Mouse (Mus musculus): Measurements from ENCODE around the gene Gm42906. TPM values are rescaled to one million over a fixed set of nuclear protein-coding genes. Genes with fewer than 3 reads are reported as not detected.

The Gm42906 gene
- polyA plus RNA-seq, 1 experiment = 1.2 TPM

DNA sequence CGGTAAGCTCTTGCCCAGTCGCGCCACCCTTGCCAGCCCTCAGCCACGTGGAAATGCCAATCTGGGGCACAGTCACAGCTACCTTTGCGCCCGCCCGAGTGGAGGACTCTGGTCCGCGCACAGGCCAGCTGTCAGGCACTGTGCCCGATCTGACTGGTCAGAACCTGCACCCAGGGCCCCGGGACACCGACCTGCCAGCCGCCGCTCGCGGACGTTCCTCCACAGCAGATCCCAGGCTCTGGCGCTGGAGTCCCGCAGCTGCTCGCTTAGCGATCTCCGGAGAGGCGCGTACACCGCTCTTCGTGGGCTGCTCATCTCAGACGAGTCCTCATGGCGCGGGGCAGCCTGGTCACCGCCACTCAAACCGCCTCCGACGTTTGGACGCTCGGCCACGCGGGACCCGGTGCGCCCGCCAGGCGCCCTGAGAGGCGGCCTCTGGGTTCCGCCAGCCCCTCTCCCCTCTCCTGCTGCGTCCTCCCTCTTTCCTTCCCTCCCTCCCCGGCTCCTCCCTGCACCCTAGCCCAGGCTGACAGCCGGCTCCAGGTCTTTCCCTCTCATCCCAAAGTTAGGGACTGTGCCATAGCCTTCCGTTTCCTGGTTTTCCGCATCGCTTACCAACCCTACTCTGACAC, 194.4 kb downstream of the Gm42906 start, which contains the start of gene Stard13:
TSS of gene Stard13 (minus strand) at position 437 of the 632 bp plus-strand sequence.
- DNase-seq (ENCODE audit: low spot score) = peak; percentile 30

DNA sequence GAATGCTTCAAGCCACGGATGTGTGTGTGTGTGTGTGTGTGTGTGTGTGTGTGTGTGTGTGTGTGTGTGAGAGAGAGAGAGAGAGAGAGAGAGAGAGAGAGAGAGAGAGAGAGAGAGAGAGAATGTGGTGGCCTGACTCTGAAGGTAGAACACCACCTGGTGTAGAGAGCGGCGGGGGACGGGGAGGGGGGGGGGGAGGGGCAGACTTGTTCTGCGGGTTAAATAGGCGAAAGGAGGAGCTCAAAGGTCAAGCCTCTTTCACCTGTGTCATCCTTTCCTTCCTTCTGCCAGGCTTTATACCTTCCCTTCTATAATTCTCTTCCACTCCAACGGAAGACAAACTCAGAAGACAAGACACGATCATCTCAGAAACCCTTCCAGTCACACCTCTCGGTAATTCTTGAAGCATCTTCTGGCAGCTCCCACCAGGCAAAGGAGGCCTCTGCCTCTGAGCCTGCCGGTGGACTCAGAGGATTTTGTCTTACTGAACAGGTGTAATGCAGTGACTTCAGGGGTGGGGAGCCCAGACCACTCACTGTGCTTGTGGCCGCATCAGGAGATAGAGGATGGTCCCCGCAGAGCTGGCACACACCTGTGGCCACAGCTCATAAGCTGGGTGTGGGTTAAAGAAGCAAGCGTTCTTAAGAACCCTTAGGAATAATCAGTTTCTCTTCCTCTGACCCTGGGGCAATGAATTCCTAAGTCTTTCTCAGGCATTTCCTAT, 195.2 kb downstream of the Gm42906 start:
- DNase-seq (ENCODE audit: low spot score) = no peak

DNA sequence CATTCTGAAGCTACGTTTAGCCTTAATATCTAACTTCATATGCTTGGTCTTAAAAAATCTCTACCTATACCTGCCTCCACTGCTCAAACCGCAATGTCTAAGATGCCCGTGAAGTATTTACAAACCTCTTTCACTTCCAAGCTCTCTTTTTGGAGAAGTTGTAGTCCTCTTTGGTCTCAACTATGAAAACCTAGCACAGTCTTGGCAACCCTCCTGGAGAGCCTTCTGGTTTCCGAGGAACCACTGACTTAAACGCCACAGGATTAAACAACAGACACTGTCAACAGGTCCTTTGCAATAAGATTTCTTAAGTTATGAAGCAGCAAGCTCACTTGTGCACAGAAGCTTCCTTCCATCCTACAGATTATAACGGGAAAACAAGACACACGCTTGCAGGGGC, 196.1 kb downstream of the Gm42906 start:
- no peak for DNase-seq (ENCODE audit: low spot score)

GRCm38 (mm10) chr5:151231411-151231810, 196.6 kb downstream of the Gm42906 start:
- no peak for DNase-seq (ENCODE audit: low spot score)

DNA sequence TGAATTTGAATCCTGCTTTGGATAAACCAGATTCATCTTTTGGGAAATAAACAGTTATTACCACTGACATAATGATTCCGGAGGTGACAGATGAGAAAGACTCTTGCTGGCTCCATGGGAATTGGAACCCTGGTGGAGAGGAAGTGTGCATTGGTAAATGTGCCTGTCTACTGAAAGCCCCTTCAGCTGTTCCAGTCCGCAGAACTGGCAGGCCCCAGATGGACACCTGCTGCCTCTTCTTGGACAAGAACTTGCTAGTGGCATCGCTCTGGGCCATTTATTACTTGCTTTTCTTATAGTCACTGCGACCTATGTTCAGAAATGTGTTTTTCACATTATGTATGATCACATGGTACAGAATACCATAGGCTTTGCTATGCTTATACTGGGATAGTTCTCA, 197.5 kb downstream of the Gm42906 start:
- no peak for DNase-seq (ENCODE audit: low spot score)

- DNase-seq (ENCODE audit: low spot score) = no peak
Observed at GRCm38 (mm10) chr5:151228367-151229005, 199.5 kb downstream of the Gm42906 start.

DNA sequence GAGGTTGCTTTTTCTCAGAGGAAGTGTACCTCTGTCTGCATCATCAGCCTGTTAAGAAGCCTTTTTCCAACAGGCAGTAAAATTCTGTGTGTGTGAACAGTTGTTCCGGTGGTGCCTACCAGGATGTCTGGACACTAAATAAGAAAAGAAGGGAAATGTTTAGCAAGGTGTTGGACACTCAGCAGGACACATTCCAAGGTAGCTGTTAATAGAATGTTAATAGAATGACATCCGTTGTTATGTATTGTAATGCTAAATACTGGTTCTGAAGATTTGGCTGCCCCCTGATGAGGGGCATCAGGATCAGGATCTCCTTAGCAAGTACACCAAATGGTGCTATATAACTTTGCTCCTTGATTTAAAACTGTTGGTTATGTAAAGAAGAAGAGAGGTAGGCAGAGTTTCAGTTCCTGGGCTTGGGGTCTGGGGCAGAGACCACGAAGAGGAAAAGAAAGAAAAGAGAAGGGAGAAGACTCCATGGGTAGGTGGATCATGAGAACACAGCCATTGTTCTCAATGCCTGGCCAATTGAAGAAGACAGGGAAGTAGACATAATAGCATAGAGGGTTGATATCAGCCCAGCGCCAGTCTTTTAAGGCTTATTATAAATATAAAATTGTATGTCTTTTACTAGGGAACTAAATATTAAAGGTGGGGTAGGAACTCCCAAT, 204.1 kb downstream of the Gm42906 start:
- DNase-seq (ENCODE audit: low spot score) = no peak

DNA sequence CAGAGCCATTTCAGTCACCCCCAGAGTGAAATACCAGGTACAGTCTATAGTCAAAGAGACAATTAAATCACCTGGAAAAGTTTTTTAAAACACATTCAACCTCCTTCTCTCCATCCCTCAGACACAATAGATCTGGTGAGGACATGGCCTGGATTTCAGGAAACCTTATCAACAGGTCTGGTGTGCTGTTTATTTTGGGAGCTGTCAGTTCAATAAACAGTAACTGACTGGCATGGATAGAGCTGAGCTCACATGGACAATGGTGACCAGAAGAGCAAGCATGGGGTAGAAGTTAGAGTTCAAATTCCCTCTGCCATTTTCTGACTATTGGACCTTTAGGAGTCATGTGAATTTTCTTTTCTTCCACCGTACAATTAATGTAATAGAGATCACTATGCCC, 205.2 kb downstream of the Gm42906 start:
- no peak for DNase-seq (ENCODE audit: low spot score)

DNA sequence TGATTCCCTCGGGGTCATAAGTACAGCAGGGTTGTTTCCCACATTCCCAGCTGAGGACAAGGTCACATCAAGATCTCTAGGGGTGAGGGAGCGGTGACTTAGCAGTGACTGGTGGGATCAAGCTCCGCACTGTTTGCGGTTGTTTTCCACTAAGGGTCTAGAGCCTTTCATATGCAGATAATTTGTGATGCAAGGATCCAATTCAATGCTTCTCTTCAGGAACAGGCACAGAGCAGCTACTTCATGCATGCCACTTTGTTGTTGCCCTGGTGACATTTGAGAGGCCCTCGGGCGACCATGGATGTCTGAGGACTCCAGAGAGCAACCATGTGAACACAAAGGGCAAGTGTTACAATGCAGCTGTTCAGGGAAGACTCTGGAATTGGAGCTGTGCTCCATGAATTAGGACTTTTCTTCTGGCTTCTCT, 209.3 kb downstream of the Gm42906 start:
- no peak for DNase-seq (ENCODE audit: low spot score)

DNA sequence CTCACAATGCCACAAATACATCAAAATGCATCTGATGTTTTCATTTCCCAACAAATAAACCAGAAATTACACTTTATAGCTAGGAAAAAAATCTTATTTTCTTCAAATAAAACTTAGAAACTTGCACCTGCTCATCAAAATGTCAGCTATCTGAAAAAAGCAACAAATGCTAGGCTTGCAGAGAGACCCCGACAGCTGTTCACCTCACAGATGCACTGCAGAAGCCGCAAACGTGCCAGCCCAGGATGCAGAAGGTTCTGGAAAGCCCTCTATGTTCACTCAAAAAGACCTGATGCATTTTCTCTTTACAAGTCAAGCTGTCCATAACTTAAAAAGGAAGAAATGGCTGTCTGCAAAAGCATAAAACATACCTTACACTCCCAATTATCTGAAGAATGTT, 214.9 kb downstream of the Gm42906 start:
- DNase-seq (ENCODE audit: low spot score) = no peak

GRCm38 (mm10) chr5:151210869-151211268, 217.1 kb downstream of the Gm42906 start:
- DNase-seq (ENCODE audit: low spot score) = no peak

- DNase-seq (ENCODE audit: low spot score) = no peak
Observed at GRCm38 (mm10) chr5:151210060-151210459, 217.9 kb downstream of the Gm42906 start.

- no peak for DNase-seq (ENCODE audit: low spot score)
Observed at GRCm38 (mm10) chr5:151205017-151205416, 222.9 kb downstream of the Gm42906 start.

DNA sequence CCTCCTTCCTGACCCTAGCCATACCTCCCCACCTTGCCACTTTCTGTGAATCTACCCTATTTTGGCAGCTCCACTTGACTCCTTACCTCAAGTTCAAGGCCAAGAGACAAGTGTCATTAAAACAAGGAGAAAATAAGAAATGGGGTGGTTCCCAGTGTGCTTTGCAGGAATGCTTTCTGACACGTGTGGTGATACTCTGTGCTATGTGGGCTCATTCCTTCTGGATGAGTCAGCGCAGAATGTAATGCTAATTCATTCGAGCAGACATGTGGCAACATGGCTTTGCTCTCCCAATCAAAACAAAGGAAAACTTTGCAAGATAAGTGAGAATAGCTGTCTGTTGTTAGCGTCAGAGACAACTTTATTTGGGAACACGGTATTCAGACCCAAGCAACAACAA, 225.0 kb downstream of the Gm42906 start:
- DNase-seq (ENCODE audit: low spot score) = no peak

DNA sequence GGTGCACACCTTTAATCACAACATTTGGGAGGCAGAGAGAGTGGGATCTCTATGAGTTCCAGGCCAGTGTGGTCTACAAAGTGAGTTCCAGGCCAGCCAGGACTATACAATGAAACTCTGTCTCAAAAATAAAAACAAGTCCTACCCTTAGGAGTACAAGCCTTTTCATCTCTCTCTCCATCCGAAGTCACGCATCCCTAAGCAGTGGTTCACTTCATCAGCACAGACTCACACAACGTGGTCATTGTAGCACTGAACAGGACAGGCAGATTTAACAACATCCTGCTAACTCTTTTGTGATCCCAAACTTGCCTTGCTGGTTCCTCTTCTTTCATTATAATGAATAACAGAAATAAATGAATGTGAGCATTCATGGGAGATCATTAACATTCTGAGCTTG, 226.7 kb downstream of the Gm42906 start:
- no peak for DNase-seq (ENCODE audit: low spot score)

DNA sequence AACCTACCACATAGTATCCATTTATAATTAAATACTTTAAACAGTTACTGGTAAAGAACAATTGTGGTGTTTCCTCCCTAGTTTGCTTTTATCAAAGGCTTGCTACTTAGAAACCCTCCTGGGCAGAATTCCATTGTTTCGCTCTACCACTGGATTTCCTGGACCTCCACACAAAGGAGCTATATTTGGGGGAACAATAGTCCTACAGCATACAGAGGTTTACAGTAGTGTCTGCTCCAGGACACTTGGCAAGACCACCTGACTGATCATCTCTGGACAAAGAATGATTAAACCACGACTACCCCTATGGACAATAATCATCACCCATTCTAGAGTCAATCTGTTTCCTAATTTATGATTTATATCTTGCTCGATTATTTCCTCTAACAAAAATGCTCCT, 228.7 kb downstream of the Gm42906 start:
- no peak for DNase-seq (ENCODE audit: low spot score)

DNA sequence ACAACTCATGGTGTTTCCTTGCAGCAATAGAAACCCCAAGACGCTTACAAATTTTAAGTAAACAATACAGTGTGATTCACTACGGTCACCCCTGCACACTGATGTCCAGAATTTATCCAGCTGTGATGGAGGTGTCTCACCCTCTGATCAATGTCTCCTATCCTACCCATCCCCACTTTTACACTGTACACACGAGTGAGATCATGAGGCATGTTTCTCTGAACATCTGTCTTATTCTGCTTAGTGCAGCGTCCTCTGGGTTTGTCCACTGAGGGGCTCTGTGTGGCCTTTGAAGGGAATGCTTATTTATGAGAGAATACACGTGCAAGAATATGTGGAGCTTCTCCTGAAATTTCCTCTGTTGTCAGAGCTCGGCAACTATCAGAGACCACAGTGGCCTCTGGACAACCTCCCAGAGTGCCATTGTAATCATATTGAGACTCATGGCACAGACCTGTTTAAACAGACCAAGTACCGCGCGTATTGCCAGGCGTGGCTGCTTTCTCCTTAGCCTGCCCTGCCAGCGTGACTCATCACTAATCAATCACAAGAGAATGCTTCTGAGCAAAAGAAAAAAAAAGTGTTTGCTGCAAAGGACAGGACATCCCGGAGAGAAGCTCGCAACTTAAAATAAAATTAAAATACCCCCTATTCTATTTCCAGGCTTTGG, 231.2 kb downstream of the Gm42906 start:
- DNase-seq (ENCODE audit: low spot score) = no peak

DNA sequence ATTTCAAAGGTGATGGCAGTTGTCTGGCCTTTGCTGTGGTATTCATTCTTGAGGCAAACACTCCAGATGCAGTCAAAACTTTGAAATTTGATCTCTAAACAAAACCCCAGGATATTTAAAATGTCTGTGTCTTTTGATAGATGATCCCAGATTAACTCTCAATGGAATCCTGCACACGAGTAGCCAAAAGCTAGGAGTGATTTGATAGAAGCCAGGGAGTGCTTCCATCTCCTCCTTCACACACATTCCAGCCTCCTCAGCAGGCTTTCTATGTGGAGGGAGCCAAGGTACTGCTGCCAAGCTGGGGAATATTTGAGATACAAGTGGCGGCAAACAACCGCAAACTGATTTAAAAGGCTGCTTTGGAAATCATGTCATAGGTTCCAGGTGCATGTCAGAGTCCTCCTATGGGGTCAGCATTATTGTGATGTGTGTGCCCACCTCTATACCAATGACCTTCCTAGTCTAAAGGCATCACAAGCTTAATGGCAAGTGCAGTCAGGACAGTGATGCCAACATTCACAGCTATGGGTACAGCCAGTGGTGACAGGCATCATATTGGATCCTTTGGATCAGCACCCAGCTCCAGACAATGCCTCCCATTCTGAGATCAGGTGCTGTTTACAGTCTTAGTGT, 234.0 kb downstream of the Gm42906 start:
- DNase-seq (ENCODE audit: low spot score) = no peak

DNA sequence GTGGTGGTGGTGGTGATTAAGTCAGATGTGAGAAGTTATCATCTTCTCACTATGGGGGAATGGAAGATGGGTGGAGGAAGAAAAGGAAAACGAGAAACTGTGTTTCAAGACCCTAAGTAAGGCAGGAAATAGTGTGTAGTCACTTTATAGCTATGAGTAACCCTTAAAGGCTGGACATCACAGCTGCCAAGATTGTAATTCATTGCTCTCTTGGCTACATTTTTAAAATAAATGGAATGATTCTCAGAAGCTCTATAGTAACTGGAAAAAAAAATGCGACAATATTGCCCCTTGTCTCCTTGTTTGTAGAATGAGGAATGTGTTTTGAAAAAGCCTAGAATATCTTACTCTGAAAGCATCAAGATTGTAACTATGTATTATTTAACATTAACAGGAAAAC, 235.7 kb downstream of the Gm42906 start:
- DNase-seq (ENCODE audit: low spot score) = no peak

GRCm38 (mm10) chr5:151190764-151191163, 237.2 kb downstream of the Gm42906 start:
- DNase-seq (ENCODE audit: low spot score) = no peak

GRCm38 (mm10) chr5:151189789-151190378, 238.1 kb downstream of the Gm42906 start:
- peak; percentile 34 for DNase-seq (ENCODE audit: low spot score)

Data from urinary bladder, adult 2 months (tissue).